Mouse (Mus musculus): ENCODE measurements around the gene Dagla.

GRCm38 (mm10) chr19:10223561-10223960 lies 81.1 kb downstream of the Dagla start:
- no peak for TF ChIP-seq MAX (IDR thresholded peaks at IDR 0.05; ENCODE audit: low read depth)
- no peak for TF ChIP-seq MYOD1 (IDR thresholded peaks at IDR 0.05; ENCODE audit: control insufficient read depth in 1 of 3, insufficient read length in 2 of 3, low read depth in 2 of 3)
- TF ChIP-seq POLR2A (IDR thresholded peaks at IDR 0.05; ENCODE audit: insufficient read length, low read depth), result no peak
